Mouse (Mus musculus) bone marrow macrophage, adult 2 months (primary cell): ENCODE results near the gene Arid5b. TPM values are rescaled to one million over a fixed set of nuclear protein-coding genes. Genes with fewer than 3 reads are reported as not detected.

Source experiments
- H3K27ac ChIP-seq: 2 replicates; pipeline ENCODE4 v1.5.1; 2012; ENCODE audit warnings: low read depth, low read length; ENCODE audit not compliant: insufficient read depth
- H3K4me1 ChIP-seq: 2 replicates; pipeline ENCODE4 v1.6.1; 2012; ENCODE audit warnings: low read length; ENCODE audit not compliant: control insufficient read depth, insufficient read depth
- H3K4me3 ChIP-seq: 2 replicates; pipeline ENCODE4 v1.5.1; 2012; ENCODE audit warnings: mild to moderate bottlenecking, low read length, moderate library complexity; ENCODE audit not compliant: insufficient read depth
- CTCF ChIP-seq: IDR thresholded peaks from 2 replicates; pipeline ENCODE4 v1.5.1; 2012; ENCODE audit warnings: low read depth, mild to moderate bottlenecking, low read length, moderate library complexity
- POLR2A ChIP-seq: IDR thresholded peaks from 2 replicates; pipeline ENCODE4 v1.6.1; 2012; ENCODE audit warnings: mild to moderate bottlenecking, low read depth, low read length, borderline replicate concordance
- polyA plus RNA-seq: library from polyadenylated mRNA; stranded (reverse); fragments of >200 nt; gene quantifications from 2 replicates; pipeline ENCODE4 v1.2.4, GENCODE M21; 2012; ENCODE audit not compliant: missing spikeins, insufficient read depth, insufficient read length

The Arid5b gene
- polyA plus RNA-seq, 1 experiment = 26.5 TPM

DNA sequence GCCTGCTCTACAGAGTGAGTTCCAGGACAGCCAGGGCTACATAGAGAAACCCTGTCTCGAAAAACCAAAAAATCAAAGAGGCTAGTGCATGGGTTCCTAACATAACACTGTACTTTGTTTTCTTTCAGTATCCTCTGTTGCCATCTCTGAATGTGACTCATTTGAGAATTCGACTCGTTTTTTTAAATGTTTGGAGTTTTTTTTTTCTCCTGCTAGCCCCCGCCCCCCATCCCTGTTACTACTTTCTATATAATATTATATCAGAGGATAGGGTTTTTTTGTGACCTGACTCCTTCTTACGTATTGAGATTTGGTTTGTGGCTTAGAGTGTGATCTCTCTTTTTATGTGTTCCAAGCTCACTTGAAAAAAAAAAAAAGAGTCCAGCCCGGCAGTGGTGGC, 223.8 kb downstream of the Arid5b start:
- Histone ChIP-seq H3K4me3 (no peak overlapping the region), H3K27ac (no peak overlapping the region), H3K4me1 (no peaks in the 10 kb centered on the region)
- TF ChIP-seq POLR2A (no peak), CTCF (no peak)

- Histone ChIP-seq H3K27ac (no peak overlapping the region), H3K4me1 (no peaks in the 10 kb centered on the region), H3K4me3 (no peak overlapping the region)
- TF ChIP-seq CTCF (no peak), POLR2A (no peak)
Measured at GRCm38 (mm10) chr10:68054131-68054530, 224.4 kb downstream of the Arid5b start.

DNA sequence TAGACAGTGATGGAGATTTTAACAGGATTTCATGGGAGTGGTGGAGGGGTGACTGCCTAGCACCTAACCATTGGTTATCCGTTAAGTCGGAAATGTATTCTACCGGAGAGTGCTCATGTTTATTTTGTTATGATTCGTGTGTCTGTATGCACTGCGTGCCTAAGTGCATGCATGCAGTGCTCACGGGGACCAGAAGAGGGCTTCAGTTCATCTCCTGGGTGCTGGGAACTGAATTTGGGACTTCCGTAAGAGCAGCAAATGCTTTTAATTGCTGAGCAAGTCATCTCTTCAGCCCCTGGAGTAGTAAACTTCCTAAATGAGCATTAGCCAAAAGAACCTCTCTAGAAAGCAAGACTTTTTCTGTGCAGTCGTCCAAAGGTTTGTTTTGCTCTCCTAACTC, 226.2 kb downstream of the Arid5b start:
- TF ChIP-seq POLR2A (no peak), CTCF (no peak)
- Histone ChIP-seq H3K4me1 (no peaks in the 10 kb centered on the region), H3K27ac (no peak overlapping the region), H3K4me3 (no peak overlapping the region)

DNA sequence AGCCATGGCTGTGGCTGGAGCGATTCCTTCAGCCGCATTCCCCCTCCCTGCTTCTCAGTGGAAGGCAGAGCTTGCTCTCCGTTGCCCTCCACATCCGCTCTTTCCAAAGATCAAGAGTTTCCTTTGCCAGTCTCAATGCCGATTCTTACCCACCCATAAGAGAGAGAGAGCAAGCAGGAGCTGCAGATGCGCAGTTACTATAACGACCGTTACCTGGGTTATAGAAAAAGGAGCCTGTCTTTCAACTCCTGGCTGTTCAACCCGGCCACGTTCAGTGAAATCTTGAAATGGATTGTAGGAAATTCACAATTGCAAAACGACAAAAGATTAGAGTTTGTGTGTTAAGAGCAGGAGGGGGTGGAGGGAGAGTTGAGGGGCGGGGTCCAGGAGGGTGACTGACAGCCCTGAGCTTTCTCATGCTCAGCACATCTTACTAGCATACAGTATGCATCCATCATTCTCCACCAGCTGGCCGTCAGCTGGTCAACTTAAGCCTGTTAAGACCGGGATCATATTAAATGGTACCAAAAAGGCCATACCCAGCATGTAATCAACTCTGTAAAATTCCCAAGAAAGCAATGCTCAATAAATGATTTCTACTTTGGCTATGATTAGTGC, 227.1 kb downstream of the Arid5b start:
- no peak overlapping the region for H3K27ac ChIP-seq
- H3K4me1 ChIP-seq = no peaks in the 10 kb centered on the region
- H3K4me3 ChIP-seq = no peak overlapping the region
- TF ChIP-seq POLR2A = no peak
- no peak for TF ChIP-seq CTCF

DNA sequence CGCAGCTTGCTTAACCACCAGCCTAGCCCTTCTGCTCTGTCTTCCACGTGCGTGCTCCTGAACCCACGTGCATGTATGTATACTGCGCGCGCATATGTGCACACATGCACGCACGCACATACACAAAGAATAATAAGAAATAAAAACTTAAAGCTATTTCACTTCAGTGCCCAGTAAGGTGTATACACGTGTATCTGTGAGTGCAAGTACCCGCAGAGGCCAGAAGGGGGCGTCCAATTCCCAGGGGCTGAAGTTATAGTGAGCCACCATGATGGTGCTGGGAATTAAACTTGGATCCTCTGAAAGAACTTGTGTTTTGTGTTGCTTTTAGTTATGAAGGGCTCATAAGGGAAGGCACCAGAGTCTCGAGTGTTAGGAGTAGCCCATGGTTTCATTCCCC, 227.7 kb downstream of the Arid5b start:
- Histone ChIP-seq H3K4me3 (no peak overlapping the region), H3K27ac (no peak overlapping the region), H3K4me1 (no peaks in the 10 kb centered on the region)
- TF ChIP-seq POLR2A = no peak
- no peak for TF ChIP-seq CTCF

GRCm38 (mm10) chr10:68048641-68049305, 229.8 kb downstream of the Arid5b start:
- no peak overlapping the region for H3K4me3 ChIP-seq
- peaks cover 2% of the 10 kb centered on the region; the same call in 1 of the 2 replicates for H3K4me1 ChIP-seq
- TF ChIP-seq POLR2A = no peak
- no peak for TF ChIP-seq CTCF
- H3K27ac ChIP-seq = no peak overlapping the region

GRCm38 (mm10) chr10:68044864-68045263, 233.7 kb downstream of the Arid5b start:
- TF ChIP-seq POLR2A = no peak
- no peak for TF ChIP-seq CTCF
- Histone ChIP-seq H3K27ac (no peak overlapping the region), H3K4me3 (no peak overlapping the region), H3K4me1 (peaks cover 2% of the 10 kb centered on the region; the same call in 1 of the 2 replicates)

DNA sequence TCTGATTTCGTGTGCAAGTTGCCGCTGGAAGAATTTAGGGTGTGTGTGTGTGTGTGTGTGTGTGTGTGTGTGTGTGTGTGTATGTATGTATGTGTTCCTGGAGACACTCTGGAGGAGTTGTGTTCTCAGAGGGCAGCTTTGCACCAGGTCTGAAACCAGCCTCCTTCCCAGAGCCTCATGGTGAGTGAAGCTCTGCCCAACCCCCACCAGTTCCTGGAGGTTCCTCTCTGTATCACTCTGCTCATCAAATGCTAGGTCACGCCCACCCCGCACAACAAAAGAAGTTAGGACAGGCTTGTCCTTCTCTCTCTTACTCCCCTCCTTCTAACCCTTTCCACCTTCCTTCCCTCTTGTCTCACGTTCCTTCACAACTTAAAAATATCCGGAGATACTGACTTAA, 234.6 kb downstream of the Arid5b start:
- TF ChIP-seq CTCF (no peak), POLR2A (no peak)
- Histone ChIP-seq H3K4me1 (peaks cover 2% of the 10 kb centered on the region; the same call in 1 of the 2 replicates), H3K27ac (no peak overlapping the region), H3K4me3 (no peak overlapping the region)
